Mouse (Mus musculus): ENCODE results near the gene Mnd1. TPM values are rescaled to one million over a fixed set of nuclear protein-coding genes. Genes with fewer than 3 reads are reported as not detected.

The Mnd1 gene
- polyA plus RNA-seq (2021) = 20.1 TPM

DNA sequence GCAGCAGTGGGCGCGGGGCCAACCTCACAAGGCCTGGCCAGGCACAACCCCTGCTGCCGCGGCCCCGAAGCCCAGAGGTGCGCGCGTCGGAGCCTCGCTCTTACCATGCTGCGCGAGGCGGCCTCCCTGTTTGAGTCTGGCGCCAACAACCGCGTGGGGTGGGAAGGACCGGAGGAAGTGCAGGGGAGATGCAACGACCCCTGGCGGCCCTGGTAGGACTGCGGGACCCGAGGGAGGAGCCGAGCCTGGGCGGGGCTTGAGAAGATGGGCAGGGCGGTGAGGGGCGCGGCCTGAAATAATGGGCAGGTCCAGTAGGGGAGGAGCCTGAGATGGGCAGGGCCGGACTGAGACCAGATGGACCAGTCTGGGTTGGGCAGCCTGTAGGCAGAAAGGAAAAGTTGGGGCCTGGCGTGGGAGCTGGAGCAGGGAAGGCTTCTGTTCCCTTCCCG, at the start of gene Mnd1:
Mnd1 (minus strand) TSS at position 229 of the 449 bp plus-strand sequence.
- DNase-seq (ENCODE audit: low read depth, low spot score) (peak; percentile 91), ATAC-seq (peak; percentile 99)
- no peaks in the 10 kb centered on the region for H3K27me3 ChIP-seq
- POLR2A ChIA-PET = no interaction called here
- peak; percentile 100 for TF ChIP-seq CTCF (IDR thresholded peaks at IDR 0.05)
- in situ Hi-C loops (cut with MboI; ENCODE audit: low pct_unique_long_range_greater_than_20kb) = loop anchor here (10.0 to 25.0 kb wide), 2 partner anchors 311 to 682 kb away; partner anchors contain the start of gene Tlr2
- CTCF ChIA-PET = interaction anchor here (0.7 to 3.8 kb wide), 8 partner anchors 12 to 240 kb away, joined by 3 to 15 read pairs (median 4); no protein-coding TSS in a partner anchor

DNA sequence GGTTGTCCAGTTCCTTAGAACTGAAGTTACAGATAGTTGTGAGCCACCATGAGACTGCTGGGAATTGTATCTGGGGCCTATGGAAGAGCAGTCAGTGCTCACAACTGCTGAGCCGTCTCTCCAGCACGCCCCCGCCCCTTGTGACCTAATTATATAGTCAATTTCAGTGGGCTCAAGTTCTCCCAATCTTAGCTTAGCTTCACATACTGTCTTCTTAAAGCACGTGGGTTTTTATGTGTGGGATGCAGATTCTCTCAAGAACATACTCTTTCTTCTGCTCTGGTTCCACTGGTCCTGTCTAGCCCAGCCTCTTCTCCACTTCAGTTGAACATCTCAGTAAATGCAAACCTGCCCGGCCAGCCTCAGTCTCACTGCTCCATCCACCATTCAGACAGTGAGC, 49.1 kb upstream of the Mnd1 start:
- DNase-seq (ENCODE audit: low read depth, low spot score) = no peak
- ATAC-seq = no peak
- no peak for TF ChIP-seq CTCF (IDR thresholded peaks at IDR 0.05)
- in situ Hi-C loops (cut with MboI; ENCODE audit: low pct_unique_long_range_greater_than_20kb) = no loop called here
- CTCF ChIA-PET = interaction anchor here (1.1 kb wide), 1 partner anchor 11 kb away, joined by 3 read pairs; no protein-coding TSS in a partner anchor
- POLR2A ChIA-PET = interaction anchor here (0.6 kb wide), 2 partner anchors 15 to 76 kb away, joined by 3 read pairs; no protein-coding TSS in a partner anchor
- no peaks in the 10 kb centered on the region for H3K27me3 ChIP-seq

DNA sequence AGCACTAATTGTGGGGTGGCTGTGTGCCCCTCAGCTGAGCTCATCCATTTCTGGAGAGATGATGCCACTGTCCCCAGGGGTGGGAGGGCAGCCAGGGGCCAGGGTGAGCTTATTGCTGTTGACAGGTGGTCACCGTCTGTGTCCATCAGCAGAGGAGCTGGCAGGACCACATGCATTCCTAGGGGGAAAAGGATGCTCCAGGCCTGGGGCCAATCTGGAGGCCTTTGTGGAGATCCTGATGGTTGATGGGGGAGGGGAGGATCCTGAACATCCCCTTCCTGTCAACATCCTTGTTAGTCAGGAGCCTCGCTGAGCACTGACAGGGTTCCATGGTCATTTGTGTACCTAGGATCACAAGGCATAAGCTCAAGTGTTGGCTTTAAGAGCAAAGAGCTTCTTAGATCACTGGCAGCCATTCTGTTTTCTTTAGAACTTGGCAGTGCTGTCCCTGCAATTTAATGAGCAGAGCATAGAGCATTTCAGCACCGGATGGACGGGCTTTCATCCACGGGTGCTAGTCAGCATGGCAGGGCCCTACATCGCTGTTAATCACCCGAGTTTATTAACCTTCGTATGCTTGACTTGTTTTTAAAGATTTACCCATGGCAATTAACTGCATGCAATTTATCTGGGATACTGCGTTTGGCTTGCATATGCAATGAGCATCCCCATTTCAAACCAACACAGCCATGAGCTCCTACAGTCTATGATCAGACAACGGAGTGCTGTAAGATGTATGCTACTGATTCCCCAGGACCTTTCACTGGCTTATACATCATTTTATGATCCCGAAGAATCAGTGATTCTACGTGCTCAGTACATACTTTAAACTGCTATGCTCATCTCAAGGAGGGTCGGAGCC, 45.2 kb upstream of the Mnd1 start:
- ChIA-PET POLR2A (no interaction called here), CTCF (interaction anchor here (1.5 to 2.4 kb wide), 2 partner anchors 11 kb away, joined by 3 to 11 read pairs; no protein-coding TSS in a partner anchor)
- peak; percentile 59 for ATAC-seq
- in situ Hi-C loops (cut with MboI; ENCODE audit: low pct_unique_long_range_greater_than_20kb) = no loop called here
- no peaks in the 10 kb centered on the region for H3K27me3 ChIP-seq
- DNase-seq (ENCODE audit: low read depth, low spot score) = peak; percentile 71
- no peak for TF ChIP-seq CTCF (IDR thresholded peaks at IDR 0.05)

DNA sequence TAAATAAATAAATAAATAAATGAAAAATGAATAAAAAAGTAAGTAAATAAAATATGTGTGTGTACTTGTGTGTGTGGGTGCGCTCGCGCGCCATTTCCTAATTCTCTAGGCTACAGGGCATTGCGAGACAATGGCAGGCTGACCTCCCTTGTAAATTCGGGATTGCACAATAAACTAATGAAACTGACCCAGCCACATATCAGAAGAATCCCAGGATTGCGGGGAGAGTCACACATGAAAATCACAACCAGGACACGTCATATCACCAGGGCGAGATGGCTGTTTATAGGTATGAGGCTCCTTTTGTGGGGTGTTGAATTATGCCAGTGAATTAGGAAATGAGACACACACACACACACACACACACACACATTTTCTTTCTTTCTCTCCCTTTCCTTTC, 43.9 kb upstream of the Mnd1 start:
- POLR2A ChIA-PET = no interaction called here
- no peak for DNase-seq (ENCODE audit: low read depth, low spot score)
- CTCF ChIA-PET = no interaction called here
- H3K27me3 ChIP-seq = no peaks in the 10 kb centered on the region
- ATAC-seq = no peak
- in situ Hi-C loops (cut with MboI; ENCODE audit: low pct_unique_long_range_greater_than_20kb) = no loop called here
- TF ChIP-seq CTCF (IDR thresholded peaks at IDR 0.05) = no peak

DNA sequence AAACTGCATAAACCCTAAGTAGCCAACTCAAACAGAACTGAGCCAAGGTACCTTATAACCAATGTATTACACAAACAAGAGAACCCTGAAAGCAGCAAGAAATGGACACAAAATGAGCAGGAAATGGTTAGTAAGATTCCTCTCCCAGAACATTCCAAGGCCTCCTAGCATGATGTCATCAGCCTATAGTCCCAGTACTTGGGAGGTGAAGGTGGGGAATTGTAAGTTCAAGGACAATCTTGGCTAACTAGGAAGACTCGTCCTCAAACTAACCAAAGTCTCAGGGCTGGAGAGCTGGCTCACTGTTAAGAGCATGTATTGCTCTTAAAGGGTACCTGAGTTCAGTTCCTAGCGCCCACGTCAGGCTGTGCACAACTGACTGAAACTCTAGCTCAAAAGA, 42.6 kb upstream of the Mnd1 start:
- TF ChIP-seq CTCF (IDR thresholded peaks at IDR 0.05) = no peak
- ATAC-seq (no peak), DNase-seq (ENCODE audit: low read depth, low spot score) (no peak)
- H3K27me3 ChIP-seq = no peaks in the 10 kb centered on the region
- in situ Hi-C loops (cut with MboI; ENCODE audit: low pct_unique_long_range_greater_than_20kb) = no loop called here
- CTCF ChIA-PET = interaction anchor here (0.8 to 3.7 kb wide), 3 partner anchors 8 to 104 kb away, joined by 3 to 12 read pairs (median 4); no protein-coding TSS in a partner anchor
- POLR2A ChIA-PET = interaction anchor here (0.9 to 1.7 kb wide), 2 partner anchors 10 to 21 kb away, joined by 3 to 4 read pairs; no protein-coding TSS in a partner anchor

DNA sequence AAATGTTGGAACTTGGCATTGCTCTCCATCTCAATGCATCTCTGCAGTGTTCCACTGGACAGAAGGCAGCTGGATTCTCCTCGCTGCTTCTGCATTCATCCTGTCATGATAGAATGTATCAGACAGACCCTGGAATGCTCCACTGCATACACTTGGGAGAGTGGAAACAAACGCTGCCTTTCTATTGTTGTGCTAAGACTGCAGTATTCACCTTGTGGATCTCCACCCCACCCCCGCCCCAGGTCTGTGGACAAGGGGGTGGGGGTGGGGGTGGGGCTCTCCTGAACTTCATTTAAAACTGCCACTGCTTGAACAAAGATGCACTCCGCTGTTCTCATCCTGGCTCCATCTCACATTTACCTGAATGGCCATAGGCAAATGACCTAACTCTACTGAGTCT, 38.3 kb upstream of the Mnd1 start:
- ATAC-seq (no peak), DNase-seq (ENCODE audit: low read depth, low spot score) (no peak)
- H3K27me3 ChIP-seq = no peaks in the 10 kb centered on the region
- in situ Hi-C loops (cut with MboI; ENCODE audit: low pct_unique_long_range_greater_than_20kb) = no loop called here
- ChIA-PET CTCF (interaction anchor here (1.4 kb wide), 1 partner anchor 147 kb away, joined by 4 read pairs; no protein-coding TSS in a partner anchor), POLR2A (interaction anchor here (0.6 to 1.0 kb wide), 2 partner anchors 103 to 658 kb away, joined by 3 to 4 read pairs; no protein-coding TSS in a partner anchor)
- no peak for TF ChIP-seq CTCF (IDR thresholded peaks at IDR 0.05)

DNA sequence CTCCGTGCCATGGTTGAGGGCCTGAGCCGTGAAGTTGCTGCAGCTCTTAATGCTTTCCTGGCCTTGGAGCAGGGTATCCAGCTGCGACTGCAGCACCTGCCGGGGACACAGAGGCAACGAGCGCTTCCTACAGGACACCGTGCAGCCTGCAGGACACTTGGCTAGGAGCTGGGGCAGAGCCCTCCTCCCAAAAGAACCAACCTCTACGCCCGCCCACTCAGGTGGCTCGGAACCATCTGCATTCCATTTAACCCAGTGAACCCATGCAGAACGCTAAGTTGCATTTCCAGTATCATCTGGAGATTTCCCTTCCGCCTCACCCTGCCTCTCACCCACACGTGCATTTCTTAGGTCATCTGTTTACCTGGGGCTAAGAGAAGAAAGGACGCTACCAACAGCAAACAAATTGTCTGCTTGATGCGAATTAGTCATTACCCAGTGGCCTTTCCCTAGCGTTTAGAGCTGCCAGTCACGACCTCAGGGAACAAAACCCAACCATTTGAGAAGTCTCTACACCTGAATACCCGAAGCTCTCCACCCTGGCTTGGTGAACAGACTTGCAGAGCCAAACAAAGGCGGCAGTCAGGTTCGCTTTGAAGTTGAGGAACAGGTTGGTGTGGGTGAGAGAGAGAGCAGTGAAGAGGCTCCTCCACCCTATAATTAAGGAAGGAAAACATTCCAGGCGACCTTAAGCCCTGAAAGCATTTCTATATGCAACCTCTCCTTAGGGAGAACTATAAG, 35.7 kb upstream of the Mnd1 start:
- ChIA-PET POLR2A (interaction anchor here (1.1 kb wide), 1 partner anchor 128 kb away, joined by 3 read pairs; no protein-coding TSS in a partner anchor), CTCF (interaction anchor here (0.7 to 1.7 kb wide), 2 partner anchors 9 to 16 kb away, joined by 3 to 5 read pairs; no protein-coding TSS in a partner anchor)
- in situ Hi-C loops (cut with MboI; ENCODE audit: low pct_unique_long_range_greater_than_20kb) = no loop called here
- TF ChIP-seq CTCF (IDR thresholded peaks at IDR 0.05) = no peak
- H3K27me3 ChIP-seq = no peaks in the 10 kb centered on the region
- no peak for ATAC-seq
- no peak for DNase-seq (ENCODE audit: low read depth, low spot score)

DNA sequence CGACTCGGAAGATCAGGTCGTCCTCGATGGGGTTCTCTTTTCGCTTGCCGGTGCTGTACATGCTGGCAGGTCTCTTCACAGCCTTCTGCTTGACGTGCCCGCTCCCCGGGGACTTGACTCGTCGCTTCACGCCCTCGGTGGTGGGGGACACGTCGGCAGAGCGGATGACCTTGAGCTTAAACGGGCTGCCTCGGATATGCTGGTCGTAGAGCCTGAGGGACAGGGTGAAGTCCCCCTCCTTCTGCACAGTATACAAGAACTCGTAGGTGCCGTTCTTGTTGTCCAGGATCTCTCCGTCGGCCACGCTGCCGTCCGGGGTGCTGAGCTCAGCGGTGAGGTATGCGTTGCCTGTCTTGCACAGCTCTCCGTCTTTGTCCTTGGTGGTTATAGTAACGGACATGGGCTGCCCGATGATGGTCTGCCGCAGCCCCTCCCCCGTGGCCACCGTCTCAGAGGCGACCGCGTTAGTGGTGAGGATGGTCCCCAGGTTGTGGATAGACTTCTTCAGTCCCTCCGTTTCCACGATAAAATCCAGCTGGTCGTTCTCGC, 35.0 kb upstream of the Mnd1 start:
- no peak for TF ChIP-seq CTCF (IDR thresholded peaks at IDR 0.05)
- DNase-seq (ENCODE audit: low read depth, low spot score) = no peak
- in situ Hi-C loops (cut with MboI; ENCODE audit: low pct_unique_long_range_greater_than_20kb) = no loop called here

DNA sequence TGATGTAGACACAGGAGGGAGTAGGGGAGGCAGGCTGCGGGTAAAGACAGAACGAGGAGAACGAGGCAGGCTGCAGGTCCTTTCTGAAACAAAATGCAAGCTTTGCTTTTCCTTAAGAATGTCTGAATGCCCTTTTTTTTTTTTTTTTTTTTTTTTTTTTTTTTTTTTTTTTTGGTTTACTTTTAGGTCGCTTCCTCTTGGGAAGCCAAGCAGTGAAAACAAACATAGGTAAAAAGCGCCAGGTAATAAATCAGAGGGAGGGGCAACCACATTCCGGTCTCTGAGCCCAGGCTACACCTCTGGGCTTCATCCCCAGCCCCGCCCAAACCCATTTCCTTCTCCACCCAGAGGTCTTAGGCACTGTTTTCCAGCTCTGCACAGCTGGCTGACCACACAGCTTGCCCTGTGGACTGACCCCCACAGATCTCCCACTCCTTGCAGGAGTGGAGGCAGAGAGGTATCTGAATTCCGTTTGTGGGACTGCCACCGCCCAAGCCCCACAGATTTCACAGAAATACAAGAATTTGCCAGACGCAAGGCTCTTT, 34.1 kb upstream of the Mnd1 start:
- H3K27me3 ChIP-seq = no peaks in the 10 kb centered on the region
- no peak for DNase-seq (ENCODE audit: low read depth, low spot score)
- ChIA-PET CTCF (interaction anchor here (0.7 to 1.2 kb wide), 4 partner anchors 9 to 122 kb away, joined by 3 to 4 read pairs (median 3); no protein-coding TSS in a partner anchor), POLR2A (interaction anchor here (0.6 kb wide), 1 partner anchor 15 kb away, joined by 3 read pairs; no protein-coding TSS in a partner anchor)
- no peak for TF ChIP-seq CTCF (IDR thresholded peaks at IDR 0.05)
- no peak for ATAC-seq
- in situ Hi-C loops (cut with MboI; ENCODE audit: low pct_unique_long_range_greater_than_20kb) = no loop called here

More for the DNA sequence above, 35.0 kb upstream of the Mnd1 start:
- POLR2A ChIA-PET = interaction anchor here (1.1 kb wide), 1 partner anchor 129 kb away, joined by 3 read pairs; no protein-coding TSS in a partner anchor
- CTCF ChIA-PET = no interaction called here
- no peak for ATAC-seq
- H3K27me3 ChIP-seq = no peaks in the 10 kb centered on the region

Measured in Patski (cell line).